Mouse (Mus musculus) MEL (cell line): ENCODE measurements around the gene Slc12a6. TPM values are rescaled to one million over a fixed set of nuclear protein-coding genes. Genes with fewer than 3 reads are reported as not detected.

Experiments used
- DNase-seq: peaks from one replicate; pipeline ENCODE4 v3.0.0; 2011; ENCODE audit warnings: low read depth, low spot score
- H3K27ac ChIP-seq: 2 replicates; pipeline ENCODE4 v1.5.1; 2012; ENCODE audit warnings: low read depth, mild to moderate bottlenecking, control low read depth, low read length, moderate library complexity; ENCODE audit not compliant: control insufficient read depth
- H3K27me3 ChIP-seq, 2 experiments: fragments of 150-350 bp in 1 of 2; sonication (generic) in 1 of 2; 2 replicates each; pipeline ENCODE4 v1.6.1; 2012; ENCODE audit warnings: low read length in 2 of 2, mild to moderate bottlenecking in 2 of 2, improper control_type of control experiment in 1 of 2, moderate library complexity in 1 of 2; ENCODE audit not compliant: insufficient read depth in 2 of 2, control insufficient read depth in 1 of 2
- H3K36me3 ChIP-seq, 2 experiments: 2 replicates each; pipeline ENCODE4 v1.6.1; 2012 to 2014; ENCODE audit warnings: low read length in 2 of 2, improper control_type of control experiment in 1 of 2, inconsistent platforms in 1 of 2, mild to moderate bottlenecking in 1 of 2; ENCODE audit not compliant: insufficient read depth in 2 of 2, control insufficient read depth in 1 of 2
- H3K4me1 ChIP-seq, 2 experiments: fragments of 150-350 bp in 1 of 2; sonication (generic) in 1 of 2; 2 replicates each; pipeline ENCODE4 v1.6.1; 2012; ENCODE audit warnings: low read length in 2 of 2, improper control_type of control experiment in 1 of 2, mild to moderate bottlenecking in 1 of 2; ENCODE audit not compliant: insufficient read depth in 2 of 2, control insufficient read depth in 1 of 2
- H3K4me3 ChIP-seq, 2 experiments: fragments of 150-350 bp in 1 of 2; sonication (generic) in 1 of 2; 2 replicates each; pipeline ENCODE4 v1.5.1; 2012; ENCODE audit warnings: low read depth in 2 of 2, low read length in 2 of 2, mild to moderate bottlenecking in 2 of 2, moderate library complexity in 2 of 2, control low read depth in 1 of 2, improper control_type of control experiment in 1 of 2; ENCODE audit not compliant: control insufficient read depth in 1 of 2, insufficient read depth in 1 of 2
- H3K79me2 ChIP-seq: 2 replicates; pipeline ENCODE4 v1.6.1; 2012; ENCODE audit warnings: mild to moderate bottlenecking, low read length, moderate library complexity; ENCODE audit not compliant: control insufficient read depth, poor library complexity, insufficient read depth
- H3K9ac ChIP-seq: 2 replicates; pipeline ENCODE4 v1.6.1; 2012; ENCODE audit warnings: low read depth, mild to moderate bottlenecking, control low read depth, low read length, moderate library complexity; ENCODE audit not compliant: control insufficient read depth, poor library complexity, severe bottlenecking
- H3K9me3 ChIP-seq: fragments of 150-350 bp; sonication (generic); replicated peaks from 2 replicates; pipeline ENCODE4 v1.6.1; 2012; ENCODE audit warnings: mild to moderate bottlenecking, low read length, improper control_type of control experiment, moderate library complexity; ENCODE audit not compliant: insufficient read depth
- BHLHE40 ChIP-seq: IDR thresholded peaks from 2 replicates; pipeline ENCODE4 v1.6.1; 2012; ENCODE audit warnings: low read depth, mild to moderate bottlenecking, inconsistent platforms, low read length, improper control_type of control experiment, borderline replicate concordance
- CHD1 ChIP-seq: IDR thresholded peaks from 2 replicates; pipeline ENCODE4 v1.6.1; 2012; ENCODE audit warnings: low read depth, mild to moderate bottlenecking, inconsistent platforms, low read length, improper control_type of control experiment
- CHD2 ChIP-seq: IDR thresholded peaks from 2 replicates; pipeline ENCODE4 v1.6.1; 2011; ENCODE audit warnings: low read length, improper control_type of control experiment
- CTCF ChIP-seq, 3 experiments: IDR thresholded peaks in 2 of 3; conservative IDR thresholded peaks in 1 of 3; 2 replicates each; pipeline ENCODE4 v1.5.1; 2011 to 2012; ENCODE audit warnings: low read length in 3 of 3, low read depth in 2 of 3, mild to moderate bottlenecking in 2 of 3, improper control_type of control experiment in 1 of 3, inconsistent platforms in 1 of 3, mixed read lengths in 1 of 3, moderate library complexity in 1 of 3; ENCODE audit not compliant: control insufficient read depth in 1 of 3, insufficient read depth in 1 of 3, poor library complexity in 1 of 3, severe bottlenecking in 1 of 3
- EP300 ChIP-seq, 2 experiments: IDR thresholded peaks; 2 replicates each; pipeline ENCODE4 v1.6.1; 2011; ENCODE audit warnings: improper control_type of control experiment in 2 of 2, low read length in 2 of 2, low read depth in 1 of 2, mild to moderate bottlenecking in 1 of 2
- MAX ChIP-seq: IDR thresholded peaks from 2 replicates; pipeline ENCODE4 v1.6.1; 2011; ENCODE audit warnings: low read length, improper control_type of control experiment
- MYB ChIP-seq: IDR thresholded peaks from 2 replicates; pipeline ENCODE4 v1.6.1; 2011; ENCODE audit warnings: mild to moderate bottlenecking, low read depth, low read length, improper control_type of control experiment
- MYC ChIP-seq: IDR thresholded peaks from 2 replicates; pipeline ENCODE4 v1.6.1; 2011; ENCODE audit warnings: low read depth, mild to moderate bottlenecking, low read length, improper control_type of control experiment, moderate library complexity
- NRF1 ChIP-seq: IDR thresholded peaks from 2 replicates; pipeline ENCODE4 v1.6.1; 2014; ENCODE audit warnings: low read depth, mild to moderate bottlenecking, inconsistent platforms, low read length, improper control_type of control experiment, moderate library complexity; ENCODE audit not compliant: poor library complexity, insufficient read depth, severe bottlenecking
- POLR2A ChIP-seq, 2 experiments: IDR thresholded peaks; 2 replicates each; pipeline ENCODE4 v1.6.1; 2011 to 2012; ENCODE audit warnings: low read length in 2 of 2, mild to moderate bottlenecking in 2 of 2, control low read depth in 1 of 2, improper control_type of control experiment in 1 of 2, low read depth in 1 of 2, moderate library complexity in 1 of 2; ENCODE audit not compliant: control insufficient read depth in 1 of 2, insufficient read depth in 1 of 2, poor library complexity in 1 of 2
- RAD21 ChIP-seq: IDR thresholded peaks from 2 replicates; pipeline ENCODE4 v1.6.1; 2011; ENCODE audit warnings: mild to moderate bottlenecking, low read depth, low read length, improper control_type of control experiment
- SMC3 ChIP-seq: IDR thresholded peaks from 2 replicates; pipeline ENCODE4 v1.6.1; 2011; ENCODE audit warnings: low read depth, low read length, improper control_type of control experiment
- UBTF ChIP-seq: IDR thresholded peaks from 2 replicates; pipeline ENCODE4 v1.6.1; 2012; ENCODE audit warnings: low read depth, mild to moderate bottlenecking, inconsistent platforms, low read length, improper control_type of control experiment, moderate library complexity, borderline replicate concordance; ENCODE audit not compliant: insufficient read depth
- USF2 ChIP-seq, 2 experiments: IDR thresholded peaks; 2 replicates each; pipeline ENCODE4 v1.6.1; 2011 to 2012; ENCODE audit warnings: improper control_type of control experiment in 2 of 2, low read length in 2 of 2, borderline replicate concordance in 1 of 2, inconsistent platforms in 1 of 2, low read depth in 1 of 2, mild to moderate bottlenecking in 1 of 2; ENCODE audit not compliant: insufficient read depth in 1 of 2
- ZC3H11A ChIP-seq: IDR thresholded peaks from 2 replicates; pipeline ENCODE4 v1.6.1; 2012; ENCODE audit warnings: low read depth, mild to moderate bottlenecking, inconsistent platforms, low read length, improper control_type of control experiment
- ZMIZ1 ChIP-seq: IDR thresholded peaks from 2 replicates; pipeline ENCODE4 v1.6.1; 2012; ENCODE audit warnings: low read depth, mild to moderate bottlenecking, inconsistent platforms, low read length, improper control_type of control experiment, moderate library complexity
- ZNF384 ChIP-seq: IDR thresholded peaks from 2 replicates; pipeline ENCODE4 v1.6.1; 2012; ENCODE audit warnings: low read depth, mild to moderate bottlenecking, inconsistent platforms, low read length, improper control_type of control experiment
- polyA plus RNA-seq, 2 experiments: library from polyadenylated mRNA; stranded (reverse) in 1 of 2; unstranded in 1 of 2; fragments of >175 nt in 1 of 2; fragments of >200 nt in 1 of 2; gene quantifications; 2 replicates each; pipeline versions ENCODE4 v1.2.1 to v1.2.4; 2012; ENCODE audit warnings: low replicate concordance in 2 of 2, low read depth in 1 of 2; ENCODE audit not compliant: insufficient read length in 2 of 2, insufficient read depth in 1 of 2, missing spikeins in 1 of 2
- total RNA-seq: library from RNA; depleted of rRNA; stranded (reverse); fragments of 300-350 nt; gene quantifications from 2 replicates; pipeline ENCODE4 v1.2.3, GENCODE M21; 2012

Gene Slc12a6
- total and polyA plus RNA-seq, 3 experiments = 20.4 to 21.2 TPM; not detected in 1

DNA sequence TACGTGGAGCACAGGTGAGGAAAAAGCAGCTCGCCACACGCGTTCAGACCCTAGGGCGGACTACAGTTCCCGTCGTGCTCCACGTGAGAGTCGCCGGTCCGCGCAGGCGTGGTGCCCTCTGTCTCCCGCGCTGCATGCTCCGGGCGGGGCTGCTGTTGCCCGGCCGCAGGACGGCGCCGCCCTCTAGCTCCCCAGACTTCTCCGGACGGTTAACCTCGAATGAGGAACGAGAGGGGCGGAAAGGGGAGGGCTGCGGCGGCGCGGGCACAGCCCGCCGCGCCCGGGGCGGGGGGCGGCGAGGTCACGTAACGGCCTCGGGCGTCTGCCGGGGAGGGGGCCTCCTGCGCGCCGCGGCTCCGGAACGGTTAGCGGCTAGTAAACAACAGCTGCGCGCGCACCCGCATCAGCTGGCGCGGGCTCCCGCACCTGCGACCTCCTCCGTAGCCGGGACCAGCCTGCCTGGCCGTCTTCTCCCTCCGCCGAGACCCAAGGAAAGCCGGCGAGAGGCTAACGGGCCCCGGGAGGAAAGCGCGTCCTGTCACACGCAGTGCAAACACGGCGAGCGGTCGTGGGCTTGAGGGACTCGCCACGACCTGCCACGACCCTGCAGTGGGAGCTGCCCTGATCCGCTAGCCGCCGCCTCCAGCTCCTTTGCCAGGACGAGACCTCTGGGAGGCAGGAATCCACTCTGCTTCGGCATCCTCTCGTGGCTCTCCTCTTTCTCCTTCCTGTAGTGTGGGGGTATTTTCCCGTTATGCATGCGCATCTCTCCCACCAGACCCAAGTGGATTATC lies at the start of gene Slc12a6 (continued):
- TF ChIP-seq NRF1 (peak; percentile 89), CHD2 (no peak), ZNF384 (no peak), ZMIZ1 (peak; percentile 79; the same call in 1 of the 2 replicates), BHLHE40 (no peak; the same call in 1 of the 2 replicates)

- no peak overlapping the region for H3K27ac ChIP-seq
- no peak for TF ChIP-seq POLR2A (IDR thresholded peaks at IDR 0.05; ENCODE audit: control insufficient read depth in 1 of 2, insufficient read depth in 1 of 2, low read depth in 1 of 2, low read length in 2 of 2, poor library complexity in 1 of 2)
- TF ChIP-seq CTCF (IDR thresholded peaks at IDR 0.05 in 2 of 3, conservative IDR thresholded peaks at IDR 0.05 in 1 of 3; ENCODE audit: control insufficient read depth in 1 of 3, insufficient read depth in 1 of 3, low read depth in 2 of 3, low read length in 3 of 3, poor library complexity in 1 of 3, severe bottlenecking in 1 of 3) = peak; percentile 33 to 80 (median 78); a peak in 5 of 6 replicates
- no peak for TF ChIP-seq MYC
- no peak for TF ChIP-seq USF2 (IDR thresholded peaks at IDR 0.05; ENCODE audit: borderline replicate concordance in 1 of 2, insufficient read depth in 1 of 2, low read depth in 1 of 2, low read length in 2 of 2)
- TF ChIP-seq CHD1 = no peak
- peak; percentile 84 for TF ChIP-seq RAD21
- TF ChIP-seq EP300 (IDR thresholded peaks at IDR 0.05; ENCODE audit: low read depth in 1 of 2, low read length in 2 of 2) = no peak
- TF ChIP-seq ZC3H11A = peak; percentile 59
- TF ChIP-seq SMC3 = peak; percentile 79
- H3K36me3 ChIP-seq = peaks cover 0 to 2% of the 10 kb centered on the region in 2 experiments; a peak in 1 of 4 replicates
- no peaks in the 10 kb centered on the region for H3K79me2 ChIP-seq
- H3K27me3 ChIP-seq = peaks cover 0 to 2% of the 10 kb centered on the region in 2 experiments; a peak in 1 of 4 replicates
- H3K4me3 ChIP-seq = no peak overlapping the region
- H3K9ac ChIP-seq = no peak overlapping the region
- H3K4me1 ChIP-seq = peaks cover 0 to 4% of the 10 kb centered on the region in 2 experiments; a peak in 1 of 4 replicates
- H3K9me3 ChIP-seq = no peaks in the 10 kb centered on the region
- DNase-seq = peak; percentile 77
These were observed 49.6 kb upstream of the Slc12a6 start for GRCm38 (mm10) chr2:112215977-112216376.

DNA sequence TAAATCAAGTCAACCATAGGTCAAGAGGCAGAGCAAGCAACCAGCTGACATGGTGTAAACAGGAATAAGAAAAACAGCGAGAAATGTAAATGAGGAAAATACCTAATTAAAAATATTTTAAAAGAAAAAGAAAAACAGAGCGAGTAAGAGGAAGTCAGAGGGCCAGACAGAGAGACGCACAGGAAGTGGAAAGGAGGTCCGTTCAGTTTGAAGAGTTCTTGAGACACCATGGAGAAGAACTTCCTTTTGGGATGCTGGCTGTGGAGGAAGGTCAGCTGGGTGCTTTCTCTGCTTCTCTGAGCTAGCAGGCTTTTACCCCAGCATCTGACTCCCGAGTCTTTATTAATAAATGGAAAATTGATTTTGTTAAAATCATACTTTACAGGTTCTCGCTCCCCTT lies 48.0 kb upstream of the Slc12a6 start:
- Histone ChIP-seq H3K4me1 (peaks cover 0 to 5% of the 10 kb centered on the region in 2 experiments; a peak in 1 of 4 replicates), H3K4me3 (no peak overlapping the region), H3K9me3 (no peaks in the 10 kb centered on the region), H3K36me3 (peaks cover 0 to 2% of the 10 kb centered on the region in 2 experiments; a peak in 1 of 4 replicates), H3K9ac (no peak overlapping the region), H3K79me2 (no peaks in the 10 kb centered on the region), H3K27me3 (peaks cover 0 to 2% of the 10 kb centered on the region in 2 experiments; a peak in 1 of 4 replicates), H3K27ac (no peak overlapping the region)
- no peak for DNase-seq
- TF ChIP-seq MYB (no peak), UBTF (no peak), NRF1 (no peak), MAX (no peak), BHLHE40 (no peak), CHD2 (no peak), ZC3H11A (no peak), ZMIZ1 (no peak), RAD21 (no peak), MYC (no peak)
